Mouse (Mus musculus): ENCODE measurements at regions not wholly inside any gene's neighbourhood (a gene's known extent, or its start where the extent isn't known, plus 50 kb on each side); places are given as distances from the start of the nearest gene placed in this dataset.

DNA sequence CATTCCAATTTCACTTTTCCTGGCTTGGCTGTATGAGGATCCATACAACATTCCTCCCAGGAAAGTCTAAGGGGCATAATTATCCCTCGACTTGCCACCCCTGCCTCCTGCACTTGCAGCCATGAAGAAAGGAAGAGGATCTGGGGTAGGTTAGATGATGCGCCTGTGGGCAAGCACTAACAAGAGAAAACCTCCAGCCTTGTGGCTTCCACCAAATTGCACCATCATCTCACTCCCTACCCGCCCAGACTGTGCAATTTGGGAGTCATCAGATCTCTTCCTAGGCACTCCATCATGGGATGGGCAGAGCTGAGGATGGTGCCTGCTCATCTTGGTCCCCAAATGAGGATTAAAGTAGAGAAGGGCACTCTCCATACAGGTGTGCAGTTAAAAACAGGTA lies 198.8 kb downstream of the Ly86 start:
- DNase-seq (ENCODE audit: low spot score) = no peak
- Histone ChIP-seq H3K4me1 (peaks cover 35% of the 10 kb centered on the region), H3K27ac (no peak overlapping the region), H3K9me3 (no peaks in the 10 kb centered on the region), H3K36me3 (no peaks in the 10 kb centered on the region), H3K4me3 (no peak overlapping the region), H3K27me3 (ENCODE audit: insufficient read depth, poor library complexity, severe bottlenecking) (no peaks in the 10 kb centered on the region)
- WGBS = 79% methylated on average over 3 of the region's 3 CpGs

DNA sequence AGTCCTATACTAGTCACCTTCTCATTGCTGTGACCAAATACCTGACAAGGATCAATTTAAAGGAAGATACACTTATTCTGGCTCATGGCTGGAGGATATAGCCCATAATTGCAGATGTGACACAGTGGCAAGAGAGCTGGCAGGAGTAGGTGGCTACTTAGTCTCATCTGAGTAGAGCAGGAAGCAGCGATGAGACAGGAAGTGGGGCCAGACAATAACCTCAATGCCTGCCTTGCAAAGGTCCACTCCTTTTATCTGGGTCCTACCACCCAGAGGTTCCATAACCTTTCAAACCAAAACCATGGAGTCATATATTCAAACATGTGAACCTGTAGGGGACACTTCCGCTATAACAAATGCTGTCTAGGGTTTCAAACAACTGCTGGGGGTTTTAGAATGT lies 199.7 kb downstream of the Ly86 start:
- no peaks in the 10 kb centered on the region for H3K9me3 ChIP-seq
- no peak overlapping the region for H3K27ac ChIP-seq
- no peak overlapping the region for H3K4me3 ChIP-seq
- no peaks in the 10 kb centered on the region for H3K36me3 ChIP-seq
- DNase-seq (ENCODE audit: low spot score) = no peak
- WGBS = 78% methylated on average over 2 of the region's 2 CpGs
- peaks cover 35% of the 10 kb centered on the region for H3K4me1 ChIP-seq
- no peaks in the 10 kb centered on the region for H3K27me3 ChIP-seq (ENCODE audit: insufficient read depth, poor library complexity, severe bottlenecking)

DNA sequence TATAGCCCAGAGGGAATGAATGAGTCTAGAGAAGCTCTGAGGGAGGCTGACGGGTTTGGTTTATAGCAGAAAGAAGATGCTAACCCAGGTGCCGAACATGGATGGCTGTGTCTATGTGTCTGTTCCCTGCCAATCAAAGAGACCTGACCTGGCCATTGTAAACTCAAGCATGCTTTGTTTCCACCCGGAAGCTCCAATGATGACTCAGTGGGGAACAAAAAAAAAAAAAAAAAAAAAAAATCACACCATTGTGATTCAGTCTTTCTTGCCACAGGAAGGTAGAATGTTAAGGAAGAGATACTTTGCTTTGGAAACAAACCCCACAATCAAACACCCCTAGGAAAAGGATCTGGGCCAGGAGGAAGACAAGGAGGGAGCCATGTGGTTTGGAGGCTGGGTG lies 201.5 kb downstream of the Ly86 start:
- DNase-seq (ENCODE audit: low spot score) = no peak
- Histone ChIP-seq H3K9me3 (no peaks in the 10 kb centered on the region), H3K36me3 (no peaks in the 10 kb centered on the region), H3K27me3 (ENCODE audit: insufficient read depth, poor library complexity, severe bottlenecking) (no peaks in the 10 kb centered on the region), H3K27ac (no peak overlapping the region), H3K4me1 (peaks cover 33% of the 10 kb centered on the region), H3K4me3 (no peak overlapping the region)
- 81% methylated on average over 3 of the region's 3 CpGs for WGBS

DNA sequence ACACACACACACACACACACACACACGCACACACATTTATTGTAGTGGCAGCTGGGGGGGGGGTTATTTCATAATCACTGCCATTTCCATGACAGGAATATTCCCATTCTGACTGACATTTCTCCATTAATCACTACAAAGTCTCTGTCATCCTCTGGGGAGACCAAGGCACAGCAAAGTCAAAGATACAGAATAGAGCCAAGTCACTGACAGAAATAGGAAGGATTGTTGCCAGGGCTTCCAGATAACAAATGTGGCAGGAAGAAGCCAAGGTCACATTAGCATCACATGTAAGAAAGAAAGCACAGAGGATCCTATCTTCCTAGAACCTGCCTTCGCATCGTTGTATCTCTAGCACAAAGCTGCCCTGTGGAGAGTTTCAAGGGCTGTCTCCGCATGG lies 205.6 kb downstream of the Ly86 start:
- H3K9me3 ChIP-seq = no peaks in the 10 kb centered on the region
- H3K27me3 ChIP-seq (ENCODE audit: insufficient read depth, poor library complexity, severe bottlenecking) = no peaks in the 10 kb centered on the region; the same call in 1 of the 2 replicates
- peaks cover 21% of the 10 kb centered on the region for H3K4me1 ChIP-seq
- H3K36me3 ChIP-seq = no peaks in the 10 kb centered on the region
- 76% methylated on average over 4 of the region's 4 CpGs for WGBS
- DNase-seq (ENCODE audit: low spot score) = no peak
- no peak overlapping the region for H3K27ac ChIP-seq
- no peak overlapping the region for H3K4me3 ChIP-seq

DNA sequence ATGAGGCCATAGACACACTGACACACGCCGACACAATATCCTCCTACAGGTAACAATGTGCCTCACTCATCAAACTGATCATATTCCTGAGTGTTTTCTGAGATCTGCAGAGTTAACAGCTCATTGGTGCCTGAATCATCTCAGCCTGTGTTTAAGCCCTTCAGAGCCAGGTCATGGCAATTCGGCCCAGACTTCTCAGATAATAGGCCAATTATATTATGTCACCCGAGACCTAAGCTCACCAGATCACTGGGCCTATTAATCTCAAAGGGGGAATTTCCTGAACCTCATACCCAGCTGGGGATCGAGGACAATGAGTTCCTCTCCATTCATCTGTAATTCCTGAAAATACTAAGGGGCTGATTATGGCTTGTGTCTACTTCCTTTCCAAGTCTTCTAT lies 208.4 kb downstream of the Ly86 start:
- WGBS = 68% methylated on average over 5 of the region's 5 CpGs
- Histone ChIP-seq H3K9me3 (no peaks in the 10 kb centered on the region), H3K27ac (no peak overlapping the region), H3K36me3 (no peaks in the 10 kb centered on the region), H3K4me3 (no peak overlapping the region), H3K27me3 (ENCODE audit: insufficient read depth, poor library complexity, severe bottlenecking) (no peaks in the 10 kb centered on the region; the same call in 1 of the 2 replicates), H3K4me1 (peaks cover 9% of the 10 kb centered on the region; the same call in 1 of the 2 replicates)
- no peak for DNase-seq (ENCODE audit: low spot score)

DNA sequence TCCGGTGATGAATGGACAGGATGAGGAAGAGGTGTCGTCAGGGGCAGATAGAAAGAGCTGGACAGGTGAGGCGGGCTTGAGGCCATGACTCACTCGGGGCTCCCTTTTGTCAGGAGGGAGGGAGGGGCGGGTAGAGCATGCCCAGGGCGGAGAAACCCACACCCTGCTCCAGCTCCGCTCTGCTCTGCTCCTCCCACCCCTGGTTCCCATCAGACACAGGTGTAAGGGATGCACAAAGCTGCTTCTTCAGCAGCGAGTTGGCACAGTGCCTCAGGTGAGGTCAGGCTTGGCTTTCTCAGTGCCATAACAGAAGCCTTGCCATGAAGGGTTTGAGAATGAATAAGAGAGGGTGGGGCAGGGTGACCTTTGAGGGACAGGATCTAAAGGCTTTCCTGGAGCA lies 212.2 kb downstream of the Ly86 start:
- H3K36me3 ChIP-seq = no peaks in the 10 kb centered on the region

DNA sequence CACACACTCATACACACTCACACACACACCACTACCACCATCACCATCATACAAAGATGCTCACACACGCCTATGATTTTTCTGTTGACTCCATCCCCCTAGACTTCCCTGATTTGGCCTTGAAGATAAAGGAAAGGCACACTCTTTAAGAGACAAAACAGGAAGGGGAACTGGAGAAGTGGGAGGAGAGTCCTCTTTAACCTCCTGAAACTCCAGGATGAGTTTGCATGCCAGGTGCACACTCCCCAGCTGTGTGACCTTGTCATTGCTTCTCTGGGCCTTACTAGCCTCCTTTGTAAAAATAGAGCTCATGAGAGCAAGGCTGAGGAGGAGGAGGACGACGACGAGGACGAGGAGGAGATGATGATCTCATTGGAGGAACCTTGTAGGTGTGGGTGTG lies 212.8 kb downstream of the Ly86 start:
- no peak overlapping the region for H3K27ac ChIP-seq
- WGBS = 73% methylated on average over 5 of the region's 5 CpGs
- no peaks in the 10 kb centered on the region for H3K36me3 ChIP-seq
- H3K27me3 ChIP-seq (ENCODE audit: insufficient read depth, poor library complexity, severe bottlenecking) = no peaks in the 10 kb centered on the region; the same call in 1 of the 2 replicates
- H3K9me3 ChIP-seq = no peaks in the 10 kb centered on the region
- H3K4me1 ChIP-seq = peaks cover 47% of the 10 kb centered on the region
- no peak for DNase-seq (ENCODE audit: low spot score)
- H3K4me3 ChIP-seq = no peak overlapping the region

More for the DNA sequence above, 212.2 kb downstream of the Ly86 start:
- H3K4me3 ChIP-seq = no peak overlapping the region
- no peak overlapping the region for H3K27ac ChIP-seq
- WGBS = 67% methylated on average over 8 of the region's 8 CpGs
- no peak for DNase-seq (ENCODE audit: low spot score)
- peaks cover 41% of the 10 kb centered on the region for H3K4me1 ChIP-seq
- no peaks in the 10 kb centered on the region; the same call in 1 of the 2 replicates for H3K27me3 ChIP-seq (ENCODE audit: insufficient read depth, poor library complexity, severe bottlenecking)
- H3K9me3 ChIP-seq = no peaks in the 10 kb centered on the region

DNA sequence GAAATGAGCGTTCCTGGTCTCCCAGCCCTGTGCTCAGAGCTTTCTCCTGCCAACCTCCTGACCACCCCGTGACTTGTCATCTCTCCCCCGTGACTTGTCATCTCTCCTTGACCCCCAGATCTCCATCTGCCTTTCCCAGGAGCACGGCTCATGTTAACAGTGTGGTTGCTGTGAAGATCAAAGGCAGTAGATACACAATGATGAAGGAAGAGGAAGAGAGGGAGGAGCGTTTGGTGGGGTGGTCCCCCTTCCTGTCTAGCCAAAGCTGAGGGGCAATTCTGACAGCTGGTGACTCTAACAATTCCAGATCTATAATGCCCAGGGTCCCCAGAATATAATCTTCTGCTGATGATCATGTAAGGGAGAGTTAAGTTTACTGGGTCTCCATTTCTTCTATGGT lies 214.0 kb downstream of the Ly86 start:
- WGBS = 43% methylated on average over 5 of the region's 5 CpGs
- peaks cover 52% of the 10 kb centered on the region for H3K4me1 ChIP-seq

DNA sequence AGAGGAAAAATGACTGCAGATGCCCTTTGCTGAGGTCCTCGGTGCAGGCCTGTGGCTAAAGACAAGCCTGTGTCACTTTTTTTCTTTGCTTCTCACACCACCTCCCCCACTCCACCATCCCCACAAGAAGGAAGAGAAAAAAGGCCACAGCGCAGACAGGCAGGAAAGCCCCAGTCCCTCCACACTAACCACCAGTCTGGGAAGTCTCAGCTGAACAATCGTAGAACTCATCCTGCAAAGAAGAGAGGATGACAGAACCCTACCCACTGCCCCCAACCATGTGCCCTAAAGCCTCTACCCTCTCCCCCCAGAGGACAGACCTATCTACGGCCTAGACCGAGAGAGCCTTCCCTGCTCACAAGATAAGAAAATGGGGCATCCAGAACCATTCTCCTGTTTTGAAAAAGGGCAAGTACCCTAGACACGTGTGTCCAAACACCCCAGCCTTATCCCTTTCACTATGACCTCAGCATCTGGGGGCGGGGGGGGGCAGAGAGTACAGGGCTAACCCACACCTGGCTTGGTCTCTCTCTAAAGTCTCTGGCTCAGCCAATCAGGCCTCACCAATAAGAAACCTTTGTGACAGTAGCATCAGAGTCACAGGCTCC lies 214.8 kb downstream of the Ly86 start:
- Histone ChIP-seq H3K4me3 (no peak overlapping the region), H3K27ac (peak overlapping the region; percentile 71; the same call in 1 of the 2 replicates), H3K4me1 (peaks cover 52% of the 10 kb centered on the region), H3K9me3 (no peaks in the 10 kb centered on the region), H3K27me3 (ENCODE audit: insufficient read depth, poor library complexity, severe bottlenecking) (no peaks in the 10 kb centered on the region; the same call in 1 of the 2 replicates), H3K36me3 (no peaks in the 10 kb centered on the region)
- DNase-seq (ENCODE audit: low spot score) = no peak
- 34% methylated on average over 7 of the region's 7 CpGs for WGBS

More for the DNA sequence above, 214.0 kb downstream of the Ly86 start:
- Histone ChIP-seq H3K4me3 (no peak overlapping the region), H3K27me3 (ENCODE audit: insufficient read depth, poor library complexity, severe bottlenecking) (no peaks in the 10 kb centered on the region; the same call in 1 of the 2 replicates), H3K9me3 (no peaks in the 10 kb centered on the region), H3K27ac (no peak overlapping the region), H3K36me3 (no peaks in the 10 kb centered on the region)
- no peak for DNase-seq (ENCODE audit: low spot score)

DNA sequence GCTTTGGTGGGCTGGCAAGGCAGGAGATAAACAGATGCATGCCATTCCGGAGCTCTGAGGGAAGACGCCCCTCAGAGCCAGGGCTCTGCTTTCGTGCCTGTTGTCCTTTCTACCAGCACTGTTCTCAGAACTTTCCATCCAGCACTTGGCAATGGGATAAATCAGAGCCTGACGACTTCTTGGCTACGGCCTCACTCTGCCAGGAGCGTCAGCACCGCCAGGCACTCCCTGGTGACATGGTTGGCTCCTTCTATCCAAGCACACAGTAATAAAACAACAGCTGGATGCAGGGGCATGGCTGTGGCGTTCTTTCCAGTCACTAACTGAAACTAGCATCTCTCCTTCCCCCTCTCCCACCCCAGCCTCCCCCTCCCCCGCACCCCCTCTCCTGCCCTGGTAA lies 215.4 kb downstream of the Ly86 start:
- H3K4me3 ChIP-seq = no peak overlapping the region
- H3K27ac ChIP-seq = peak overlapping the region; percentile 71
- peaks cover 52% of the 10 kb centered on the region for H3K4me1 ChIP-seq
- no peaks in the 10 kb centered on the region for H3K36me3 ChIP-seq
- whole genome bisulfite sequencing = 32% methylated on average over 9 of the region's 9 CpGs
- no peak for DNase-seq (ENCODE audit: low spot score)
- H3K9me3 ChIP-seq = no peaks in the 10 kb centered on the region
- H3K27me3 ChIP-seq (ENCODE audit: insufficient read depth, poor library complexity, severe bottlenecking) = no peaks in the 10 kb centered on the region; the same call in 1 of the 2 replicates

DNA sequence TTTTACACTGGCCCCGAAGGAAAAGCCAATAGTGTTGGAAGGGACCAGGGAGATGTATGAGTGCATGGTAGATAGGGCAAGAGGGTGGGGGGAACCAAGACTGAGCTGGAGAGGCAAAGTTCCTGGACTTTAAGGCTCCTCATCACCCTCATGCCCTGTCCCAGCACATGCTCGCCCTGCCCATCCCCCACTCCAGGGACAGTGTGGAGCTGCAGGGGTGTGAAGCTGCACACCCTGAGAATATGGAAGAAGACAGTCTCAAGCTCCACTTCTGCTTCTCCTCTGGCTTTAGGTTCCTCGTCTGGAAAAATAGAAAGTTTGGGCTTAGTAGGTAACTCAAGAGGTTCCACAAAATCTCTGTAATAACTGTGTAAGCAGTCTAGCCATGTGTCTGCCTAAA lies 215.8 kb downstream of the Ly86 start:
- H3K27me3 ChIP-seq (ENCODE audit: insufficient read depth, poor library complexity, severe bottlenecking) = no peaks in the 10 kb centered on the region
- peaks cover 52% of the 10 kb centered on the region for H3K4me1 ChIP-seq
- H3K9me3 ChIP-seq = no peaks in the 10 kb centered on the region
- peak overlapping the region; percentile 71 for H3K27ac ChIP-seq
- H3K4me3 ChIP-seq = no peak overlapping the region
- DNase-seq (ENCODE audit: low spot score) = no peak
- H3K36me3 ChIP-seq = no peaks in the 10 kb centered on the region
- 49% methylated on average over 3 of the region's 3 CpGs for WGBS

DNA sequence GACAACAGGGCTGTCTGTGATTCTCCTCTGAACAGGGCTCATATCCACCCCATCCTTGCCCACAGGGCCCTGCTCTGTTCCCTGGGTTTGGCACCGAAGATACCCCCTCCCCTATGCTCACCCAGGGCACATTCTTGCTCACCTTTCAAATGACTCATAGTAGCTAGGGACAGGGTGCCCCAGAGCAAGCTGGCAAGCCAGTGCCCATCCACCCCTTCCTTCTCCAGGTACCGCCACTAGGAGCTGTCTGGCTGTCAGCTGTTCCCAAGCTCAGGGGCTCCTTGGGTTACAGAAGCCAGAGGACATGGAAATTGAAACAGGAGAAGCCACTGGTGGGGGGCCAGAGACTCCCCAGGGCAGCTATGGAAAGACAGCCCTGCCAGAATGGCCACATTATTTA lies 216.4 kb downstream of the Ly86 start:
- peak overlapping the region; percentile 71 for H3K27ac ChIP-seq
- H3K4me3 ChIP-seq = no peak overlapping the region
- H3K4me1 ChIP-seq = peaks cover 52% of the 10 kb centered on the region
- H3K36me3 ChIP-seq = no peaks in the 10 kb centered on the region
- WGBS = 55% methylated on average over 2 of the region's 2 CpGs
- no peaks in the 10 kb centered on the region for H3K9me3 ChIP-seq
- DNase-seq (ENCODE audit: low spot score) = no peak
- no peaks in the 10 kb centered on the region for H3K27me3 ChIP-seq (ENCODE audit: insufficient read depth, poor library complexity, severe bottlenecking)

DNA sequence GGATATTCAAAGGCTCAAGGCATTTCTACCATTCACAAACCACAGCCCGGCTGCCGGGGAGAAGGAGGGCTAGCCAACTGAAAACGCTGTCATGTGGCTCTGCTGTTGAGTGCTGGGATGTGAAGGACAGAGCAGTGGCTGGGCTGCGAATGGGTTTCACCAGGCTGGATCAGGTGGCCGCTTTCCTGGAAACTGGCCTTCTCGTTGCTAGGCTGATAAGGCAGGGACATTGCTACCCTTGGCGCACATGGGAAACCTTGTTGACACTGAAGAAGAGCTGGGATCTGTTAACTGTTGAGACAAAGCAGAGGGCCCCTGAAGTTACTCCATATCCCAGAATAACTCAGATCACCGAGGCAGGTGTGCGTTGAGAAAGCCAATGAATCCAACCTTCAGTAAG lies 216.1 kb upstream of the Rreb1 start:
- H3K36me3 ChIP-seq = no peaks in the 10 kb centered on the region
- H3K27ac ChIP-seq = peak overlapping the region; percentile 71
- DNase-seq (ENCODE audit: low spot score) = peak; percentile 83
- peaks cover 52% of the 10 kb centered on the region for H3K4me1 ChIP-seq
- no peaks in the 10 kb centered on the region for H3K27me3 ChIP-seq (ENCODE audit: insufficient read depth, poor library complexity, severe bottlenecking)
- 11% methylated on average over 9 of the region's 9 CpGs for WGBS
- H3K9me3 ChIP-seq = no peaks in the 10 kb centered on the region
- H3K4me3 ChIP-seq = no peak overlapping the region

DNA sequence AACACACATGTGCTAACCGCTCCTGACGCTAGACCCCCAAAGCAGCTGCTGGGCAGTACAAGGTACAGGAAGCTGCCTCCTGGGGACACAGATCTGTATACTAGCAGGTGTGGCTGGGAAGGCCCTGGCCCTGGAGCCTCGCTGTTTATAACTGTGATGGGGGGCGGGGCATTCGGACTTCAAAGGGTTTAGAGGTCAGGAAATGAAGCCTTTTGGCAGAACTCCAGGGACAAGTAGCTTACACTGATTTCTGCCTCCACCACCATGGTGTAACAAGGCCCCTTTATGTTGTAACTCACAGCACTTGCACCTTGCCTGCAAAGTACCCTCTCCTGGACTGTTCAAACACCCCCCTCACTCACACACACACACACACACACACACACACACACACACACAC lies 215.5 kb upstream of the Rreb1 start:
- no peak overlapping the region for H3K4me3 ChIP-seq
- H3K36me3 ChIP-seq = no peaks in the 10 kb centered on the region
- peaks cover 52% of the 10 kb centered on the region for H3K4me1 ChIP-seq
- no peak for DNase-seq (ENCODE audit: low spot score)
- 23% methylated on average over 5 of the region's 5 CpGs for WGBS
- no peaks in the 10 kb centered on the region for H3K9me3 ChIP-seq
- H3K27me3 ChIP-seq (ENCODE audit: insufficient read depth, poor library complexity, severe bottlenecking) = no peaks in the 10 kb centered on the region
- peak overlapping the region; percentile 71 for H3K27ac ChIP-seq

All from heart, embryonic 10.5 days (tissue).